Mouse (Mus musculus) left cerebral cortex, adult 2 months (tissue): ENCODE data around the gene Slc6a6. TPM values are rescaled to one million over a fixed set of nuclear protein-coding genes. Genes with fewer than 3 reads are reported as not detected.

Experiments used
- DNase-seq, 2 experiments: peaks; one replicate each; pipeline ENCODE4 v3.0.0; 2021 to 2022; ENCODE audit warnings: low spot score in 2 of 2, mixed read lengths in 1 of 2; ENCODE audit errors: extremely low spot score in 1 of 2
- H3K27ac ChIP-seq: fragments of 200-600 bp; 2 replicates; pipeline ENCODE4 v1.8.1; 2022
- H3K4me3 ChIP-seq: fragments of 200-600 bp; 2 replicates; pipeline ENCODE4 v1.8.1; 2022
- CTCF ChIP-seq: fragments of 200-600 bp; IDR thresholded peaks from 2 replicates; pipeline ENCODE4 v1.8.1; 2022; ENCODE audit warnings: antibody characterized with exemption, mild to moderate bottlenecking, moderate library complexity
- intact Hi-C: fragments of 180-260 bp; cut with DNase I; formaldehyde crosslinking; loops from one replicate; pipeline ENCODE4 v1.15.1; 2025
- total RNA-seq, 2 experiments: library from RNA; stranded (reverse); gene quantifications; 2 replicates each; pipeline ENCODE4 v1.2.3; 2021

The Slc6a6 gene
- total RNA-seq, 2 experiments from 2014 or later = 127 to 147 TPM

DNA sequence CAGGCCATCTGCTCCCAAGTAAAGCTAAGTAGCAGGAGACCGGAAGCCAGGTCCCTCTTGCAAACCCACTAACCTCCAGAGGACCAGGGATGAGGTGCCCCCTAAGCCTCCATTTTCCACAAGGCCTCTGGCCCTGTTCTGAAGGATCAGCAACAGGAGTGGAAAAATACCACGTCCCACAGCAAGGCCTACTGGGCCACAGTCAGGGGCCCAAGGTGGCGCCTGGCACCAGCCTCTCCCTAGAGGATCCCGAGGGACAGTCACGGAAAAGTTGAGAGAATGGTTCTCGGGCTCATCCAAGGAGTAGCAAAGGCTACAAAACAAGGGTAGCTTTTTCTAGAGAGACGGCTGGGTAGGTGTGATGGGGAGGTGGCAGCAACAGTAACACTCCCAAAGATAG lies 53.6 kb downstream of the Slc6a6 start:
- intact Hi-C loops = no loop called here
- Histone ChIP-seq H3K4me3 (no peak overlapping the region), H3K27ac (peak overlapping the region; percentile 66)
- DNase-seq = no peak
- TF ChIP-seq CTCF = no peak

DNA sequence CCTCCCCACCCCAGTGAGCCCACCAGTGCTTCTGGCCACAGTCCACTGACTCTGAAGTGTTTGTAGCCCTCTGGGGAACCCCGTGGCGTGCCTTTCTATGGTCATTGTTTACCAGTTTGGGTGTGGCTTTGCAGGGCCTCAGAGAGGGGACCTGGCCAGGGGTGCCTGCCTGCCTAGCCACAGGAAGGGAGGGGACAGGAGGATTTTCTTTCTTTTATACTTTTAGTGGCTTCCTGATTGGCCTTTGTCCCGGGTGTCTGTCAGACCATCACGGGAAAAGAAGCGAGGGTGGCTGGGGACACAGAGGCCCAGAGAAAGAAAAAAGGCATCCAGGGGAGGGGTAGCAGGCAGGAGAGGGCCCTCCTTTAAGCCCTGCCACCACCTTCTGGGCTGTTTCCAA lies 54.2 kb downstream of the Slc6a6 start:
- no peak overlapping the region for H3K4me3 ChIP-seq
- H3K27ac ChIP-seq = peak overlapping the region; percentile 66
- intact Hi-C loops = no loop called here
- TF ChIP-seq CTCF = no peak
- no peak for DNase-seq

DNA sequence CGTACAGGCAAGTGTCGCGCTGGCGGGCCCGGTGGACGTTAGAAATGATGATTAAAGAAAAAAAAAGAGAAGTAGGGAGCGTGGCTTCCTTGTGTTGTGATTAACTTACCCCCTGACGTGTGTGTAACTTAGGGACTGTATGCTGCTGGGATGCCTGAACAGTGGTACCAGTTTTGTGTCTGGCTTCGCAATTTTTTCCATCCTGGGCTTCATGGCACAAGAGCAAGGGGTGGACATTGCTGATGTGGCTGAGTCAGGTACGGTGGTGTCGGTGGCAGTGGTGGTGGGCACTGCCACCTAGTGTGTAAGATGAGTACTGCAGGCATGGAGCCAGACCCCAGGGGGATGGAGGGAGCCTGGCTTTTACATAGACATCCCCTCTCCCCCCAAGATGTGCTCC lies 57.2 kb downstream of the Slc6a6 start:
- TF ChIP-seq CTCF = peak; percentile 99
- H3K27ac ChIP-seq = peak overlapping the region; percentile 30; the same call in 1 of the 2 replicates
- peak; percentile 60 to 72 for DNase-seq
- intact Hi-C loops = loop anchor here (1.0 kb wide), 2 partner anchors 165 to 214 kb away; no protein-coding TSS in a partner anchor
- H3K4me3 ChIP-seq = no peak overlapping the region

DNA sequence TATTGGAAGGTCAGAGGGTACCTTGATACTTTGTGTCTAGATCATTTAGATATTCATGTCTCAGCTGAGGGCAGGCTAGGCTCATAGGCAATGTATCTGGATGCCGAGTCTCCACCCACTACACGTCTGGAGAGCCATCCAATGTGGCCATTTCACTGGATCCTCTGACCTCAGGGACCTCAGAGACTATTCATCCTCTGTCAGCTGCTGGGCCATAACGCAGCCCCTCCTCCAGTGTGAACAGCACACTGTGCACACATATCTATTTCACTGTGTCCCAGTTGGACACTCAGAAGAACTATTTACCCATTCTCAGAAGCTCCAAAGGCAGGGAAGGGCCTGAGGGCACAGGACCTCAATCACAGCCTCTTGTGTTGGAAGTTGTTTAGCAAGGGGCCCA lies 58.6 kb downstream of the Slc6a6 start:
- Histone ChIP-seq H3K4me3 (no peak overlapping the region), H3K27ac (no peak overlapping the region)
- intact Hi-C loops = no loop called here
- TF ChIP-seq CTCF = no peak
- DNase-seq = no peak

DNA sequence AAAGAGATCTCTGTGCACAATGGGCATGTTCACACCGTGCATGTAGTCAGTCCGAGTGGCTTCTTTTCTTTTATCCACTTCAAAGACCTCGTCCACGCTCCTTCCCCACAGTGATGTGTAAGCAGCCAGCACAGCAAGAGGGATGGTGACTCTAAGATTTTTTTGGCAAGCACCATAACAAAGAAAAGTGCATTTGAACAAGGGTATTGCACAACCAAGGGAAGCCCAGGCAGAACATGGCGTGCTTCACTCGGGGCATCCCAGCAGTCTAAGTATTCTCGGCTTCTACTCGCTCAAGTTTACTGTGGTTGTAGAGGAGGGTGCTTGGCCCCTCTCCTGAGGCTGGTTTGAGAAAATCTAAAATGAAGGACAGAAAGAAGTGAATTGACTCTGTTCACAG lies 59.1 kb downstream of the Slc6a6 start:
- no peak for DNase-seq
- H3K27ac ChIP-seq = no peak overlapping the region
- no peak overlapping the region for H3K4me3 ChIP-seq
- no peak for TF ChIP-seq CTCF
- intact Hi-C loops = no loop called here

DNA sequence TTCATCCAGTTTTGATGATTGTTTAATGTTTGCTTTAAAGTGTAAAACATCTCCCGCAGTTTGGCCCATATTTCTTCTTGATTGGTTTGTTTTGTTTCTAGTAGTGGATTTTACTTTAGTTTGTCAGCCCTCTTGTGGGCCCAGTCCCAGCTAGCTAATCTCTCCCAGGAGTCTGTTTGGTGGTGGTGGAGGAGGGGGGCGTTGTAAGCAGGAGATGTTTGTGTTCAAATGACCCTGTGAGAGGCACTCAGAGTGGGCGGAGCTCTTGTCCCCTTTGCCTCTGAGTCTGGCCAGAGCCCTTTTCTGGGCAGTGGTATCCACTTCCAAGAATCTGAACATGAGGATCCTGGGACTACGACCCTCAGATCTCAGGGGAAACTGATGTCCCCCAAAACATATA lies 60.0 kb downstream of the Slc6a6 start:
- DNase-seq = no peak
- intact Hi-C loops = no loop called here
- Histone ChIP-seq H3K27ac (no peak overlapping the region), H3K4me3 (no peak overlapping the region)
- no peak for TF ChIP-seq CTCF

DNA sequence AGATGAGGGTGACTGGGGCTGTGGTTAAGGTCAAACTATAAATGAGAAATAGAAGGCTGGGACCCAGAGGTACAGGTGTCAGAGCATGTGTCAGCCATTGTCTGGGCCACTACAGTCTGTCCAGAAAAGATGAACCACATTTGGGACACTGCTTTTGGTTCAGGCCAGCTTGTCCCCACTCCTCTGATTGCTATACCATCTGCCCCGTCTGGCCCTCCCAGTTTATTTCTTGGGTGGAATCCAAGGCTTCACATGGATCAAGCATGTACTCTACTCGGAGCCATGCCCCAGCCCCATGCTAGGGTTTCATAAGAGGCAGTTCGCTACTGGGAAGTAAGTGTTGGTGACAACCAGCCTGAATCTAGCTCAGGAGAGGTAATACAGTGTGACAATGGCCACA lies 61.4 kb downstream of the Slc6a6 start:
- no peak for DNase-seq
- TF ChIP-seq CTCF = no peak
- Histone ChIP-seq H3K27ac (no peak overlapping the region), H3K4me3 (no peak overlapping the region)
- intact Hi-C loops = no loop called here

DNA sequence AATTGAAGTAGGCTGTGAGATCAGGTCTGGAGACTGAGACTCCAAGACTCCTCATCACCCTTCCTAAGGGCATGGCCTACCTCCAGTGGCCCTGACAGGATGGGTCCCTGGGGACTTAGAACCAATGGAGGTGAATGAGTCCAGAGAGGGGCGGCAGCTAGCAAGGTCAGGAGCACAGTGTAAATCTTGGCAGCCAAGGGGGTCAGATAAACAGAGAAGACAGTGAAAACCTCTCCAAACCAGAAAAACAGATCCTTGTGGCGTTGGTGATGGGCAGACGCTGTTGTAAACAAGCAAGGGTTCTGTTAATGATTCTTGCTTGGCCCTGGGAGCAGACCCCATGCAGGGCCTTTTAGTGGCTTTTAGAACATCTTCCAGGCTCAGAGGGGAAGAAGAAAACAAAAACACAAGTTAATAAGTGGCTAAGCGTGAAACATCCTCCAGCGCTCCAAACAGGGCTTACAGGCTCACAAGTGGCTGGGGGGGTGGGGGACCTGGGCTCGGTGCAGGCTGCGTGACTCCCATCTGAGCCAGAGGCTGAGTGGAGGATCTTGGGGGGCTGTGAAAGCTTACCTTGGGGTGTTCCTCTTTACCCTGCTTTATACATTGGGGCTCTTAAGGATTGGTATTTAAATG lies 62.2 kb downstream of the Slc6a6 start:
- no peak overlapping the region for H3K27ac ChIP-seq
- intact Hi-C loops = no loop called here
- no peak for DNase-seq
- H3K4me3 ChIP-seq = no peak overlapping the region
- no peak for TF ChIP-seq CTCF

DNA sequence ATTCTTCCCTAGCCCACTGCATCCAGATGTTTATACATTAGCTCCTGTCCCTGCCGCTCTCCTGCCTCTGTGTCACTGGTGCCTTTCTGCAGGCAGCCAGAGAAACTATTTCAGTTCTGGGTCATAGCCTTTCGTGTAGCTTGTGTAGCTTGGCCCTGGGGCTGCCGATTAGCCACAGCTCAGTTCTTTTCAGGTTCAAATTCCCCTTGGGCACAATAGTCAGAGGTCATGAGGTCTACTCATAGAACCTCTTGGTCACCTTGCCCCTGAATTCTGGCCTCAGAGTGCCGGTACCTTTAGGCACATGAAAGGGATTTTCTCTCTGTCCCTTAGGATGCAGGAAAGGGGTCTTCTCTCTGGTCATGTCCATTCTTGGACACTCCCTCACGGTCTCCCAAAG lies 62.9 kb downstream of the Slc6a6 start:
- intact Hi-C loops = no loop called here

DNA sequence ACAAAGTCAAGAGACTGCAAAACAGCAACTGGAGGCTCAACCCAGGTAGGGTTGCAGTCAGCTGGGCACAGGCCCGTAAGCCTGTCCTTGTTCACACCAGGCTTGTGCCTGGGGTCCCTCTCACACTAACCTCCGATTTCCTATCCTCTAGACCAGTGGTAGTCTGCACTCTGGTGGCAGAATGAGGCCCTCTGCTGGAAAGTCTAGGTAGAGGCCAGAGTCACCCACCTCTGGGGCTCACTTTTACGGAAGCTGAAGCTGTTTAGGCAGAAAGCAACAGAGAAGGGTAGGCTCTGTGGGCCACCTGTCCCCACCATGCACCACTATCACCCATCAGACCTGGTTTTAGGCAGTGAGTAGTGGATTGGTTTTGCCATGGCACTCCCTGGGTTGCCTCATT lies 67.1 kb downstream of the Slc6a6 start:
- intact Hi-C loops = no loop called here
- H3K27ac ChIP-seq = no peak overlapping the region
- TF ChIP-seq CTCF = peak; percentile 63
- H3K4me3 ChIP-seq = no peak overlapping the region
- DNase-seq = no peak

More for the DNA sequence above, 62.9 kb downstream of the Slc6a6 start:
- no peak for TF ChIP-seq CTCF
- no peak for DNase-seq
- Histone ChIP-seq H3K27ac (no peak overlapping the region), H3K4me3 (no peak overlapping the region)

DNA sequence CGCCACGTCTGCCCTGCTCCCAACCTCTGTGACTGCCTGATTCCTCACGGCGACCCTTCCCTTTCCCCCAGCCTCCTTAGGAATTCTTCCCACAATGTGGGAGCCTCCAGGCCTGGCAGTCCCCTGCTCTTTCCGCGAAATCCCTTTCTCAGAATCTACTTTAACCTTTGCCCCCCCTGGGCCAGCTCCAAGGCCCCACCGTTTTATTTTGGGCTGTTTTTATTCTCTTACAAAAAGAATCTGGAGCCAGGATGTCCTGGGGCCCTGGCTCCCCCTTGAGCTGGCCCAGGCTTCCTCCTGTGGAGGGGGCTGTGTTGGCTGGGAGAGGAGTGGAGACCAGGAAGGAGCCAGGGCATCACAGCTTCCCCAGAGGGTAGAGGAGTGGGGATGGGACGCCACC lies 69.0 kb downstream of the Slc6a6 start:
- intact Hi-C loops = no loop called here

DNA sequence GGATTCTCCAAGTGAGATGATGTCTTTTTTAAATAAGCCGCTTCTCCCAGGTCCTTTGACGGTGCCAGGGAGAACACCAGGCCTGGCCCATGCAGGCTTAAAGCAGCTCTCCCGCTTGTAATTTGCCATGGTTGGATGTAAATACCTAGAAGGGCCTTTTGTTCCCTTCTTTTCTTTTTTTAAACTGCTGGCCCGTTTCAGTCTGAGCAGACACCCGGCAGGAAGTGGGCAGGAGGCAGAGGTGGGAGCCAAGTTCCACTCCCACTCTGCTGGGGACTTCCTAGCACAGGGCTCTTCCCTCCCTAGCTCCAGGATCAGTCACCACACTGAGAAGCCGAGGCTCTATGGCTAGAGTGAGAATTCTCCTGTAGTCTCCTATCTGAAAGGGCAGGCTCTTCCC lies 70.2 kb downstream of the Slc6a6 start:
- DNase-seq = peak in 1 of 2 experiments; percentile 56
- TF ChIP-seq CTCF = no peak
- Histone ChIP-seq H3K27ac (peak overlapping the region; percentile 81), H3K4me3 (no peak overlapping the region)
- intact Hi-C loops = loop anchor here (1.0 kb wide), 1 partner anchor 70 kb away; the partner anchor contains the start of gene Slc6a6

More for the DNA sequence above, 69.0 kb downstream of the Slc6a6 start:
- no peak for DNase-seq
- no peak for TF ChIP-seq CTCF
- H3K27ac ChIP-seq = peak overlapping the region; percentile 81
- H3K4me3 ChIP-seq = no peak overlapping the region

DNA sequence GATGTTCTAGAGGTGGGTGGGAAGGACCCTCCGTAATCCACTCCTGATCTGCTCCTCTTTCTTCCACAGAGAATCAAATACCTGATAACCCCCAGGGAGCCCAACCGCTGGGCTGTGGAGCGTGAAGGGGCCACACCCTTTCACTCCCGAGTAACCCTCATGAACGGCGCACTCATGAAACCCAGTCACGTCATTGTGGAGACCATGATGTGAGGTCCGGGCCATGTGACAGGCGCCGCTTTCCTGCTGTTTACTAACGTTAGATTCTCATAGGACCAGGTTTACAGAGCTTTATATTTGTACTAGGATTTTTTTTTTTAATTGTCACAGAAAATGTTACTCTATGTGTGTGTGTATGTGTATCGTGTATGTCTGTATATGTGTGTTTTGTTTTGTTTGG lies 71.0 kb downstream of the Slc6a6 start:
- intact Hi-C loops = loop anchor here (1.0 kb wide), 1 partner anchor 71 kb away; the partner anchor contains the start of gene Slc6a6
- Histone ChIP-seq H3K27ac (no peak overlapping the region), H3K4me3 (no peak overlapping the region)
- DNase-seq = no peak
- no peak for TF ChIP-seq CTCF
